Mouse (Mus musculus): Measurements from ENCODE around the gene Zfp965. TPM values are rescaled to one million over a fixed set of nuclear protein-coding genes. Genes with fewer than 3 reads are reported as not detected.

Zfp965 gene
- polyA plus RNA-seq (2015; fragmentation: Nextera tagmentation; extraction: Ambion mirVana) = 8.9 and 14.1 TPM in 2 replicates

GRCm38 (mm10) chr2:175469685-175470084, at the start of gene Zfp965:
Gene Zfp965 (plus strand): TSS chr2:175469985.

GRCm38 (mm10) chr2:175435707-175436106, 34.1 kb upstream of the Zfp965 start, which contains the start of gene Gm4724:
Gene Gm4724 (minus strand): TSS chr2:175435807.

Other genes with a start within 250 kb of the Zfp965 start
- not detected in 2 replicates for gene Gm14440, start 194.9 kb upstream of the Zfp965 start, polyA plus RNA-seq (2015; fragmentation: Nextera tagmentation; extraction: Ambion mirVana)
- 8.5 and 11.5 TPM in 2 replicates for gene Gm4631, start 131.8 kb upstream of the Zfp965 start, polyA plus RNA-seq (2015; fragmentation: Nextera tagmentation; extraction: Ambion mirVana)
- gene Zfp968, start 97.5 kb upstream of the Zfp965 start, polyA plus RNA-seq (2015; fragmentation: Nextera tagmentation; extraction: Ambion mirVana) = 13.0 and 23.1 TPM in 2 replicates
- 38.8 and 55.0 TPM in 2 replicates for gene Gm4724, start 34.2 kb upstream of the Zfp965 start, polyA plus RNA-seq (2015; fragmentation: Nextera tagmentation; extraction: Ambion mirVana)
- not detected in 2 replicates for gene Gm11007, start 174.0 kb downstream of the Zfp965 start, polyA plus RNA-seq (2015; fragmentation: Nextera tagmentation; extraction: Ambion mirVana)
- gene Zfp969, start 233.7 kb downstream of the Zfp965 start, polyA plus RNA-seq (2015; fragmentation: Nextera tagmentation; extraction: Ambion mirVana) = 89.0 and 205 TPM in 2 replicates